Mouse (Mus musculus) kidney, postnatal 0 days (tissue): ENCODE measurements around the gene Map2k6. TPM values are rescaled to one million over a fixed set of nuclear protein-coding genes. Genes with fewer than 3 reads are reported as not detected.
A peak's percentile ranks its signal among the peaks of the same experiment; 100 is the strongest.

Experiments used
- ATAC-seq: fragments of 200-750 bp; cut with Nextera tagmentation; replicated peaks from 2 replicates; pipeline ENCODE4 v1.8.0; 2017; ENCODE audit warnings: low read depth, moderate number of reproducible peaks, moderate TSS enrichment, moderate library complexity; ENCODE audit not compliant: low FRiP score
- DNase-seq: peaks from one replicate; pipeline ENCODE4 v3.0.0-alpha.2; 2016; ENCODE audit warnings: low spot score
- H3K27ac ChIP-seq: fragments of 300-500 bp; sonication (generic); 2 replicates; pipeline ENCODE4 v1.5.1; 2014; ENCODE audit warnings: mild to moderate bottlenecking
- H3K27me3 ChIP-seq: fragments of 300-500 bp; sonication (generic); 2 replicates; pipeline ENCODE4 v1.6.1; 2014; ENCODE audit warnings: low read length, mixed read lengths; ENCODE audit not compliant: insufficient read depth
- H3K36me3 ChIP-seq: fragments of 300-500 bp; sonication (generic); 2 replicates; pipeline ENCODE4 v1.6.1; 2014; ENCODE audit warnings: low read length, mixed read lengths; ENCODE audit not compliant: insufficient read depth
- H3K4me1 ChIP-seq: fragments of 300-500 bp; sonication (generic); replicated peaks from 2 replicates; pipeline ENCODE4 v1.6.1; 2014; ENCODE audit warnings: antibody characterized with exemption, low read length, mixed read lengths; ENCODE audit not compliant: insufficient read depth
- H3K4me2 ChIP-seq: fragments of 300-500 bp; sonication (generic); 2 replicates; pipeline ENCODE4 v1.6.1; 2014; ENCODE audit warnings: mild to moderate bottlenecking, low read length, moderate library complexity, mixed read lengths
- H3K4me3 ChIP-seq: fragments of 300-500 bp; sonication (generic); replicated peaks from 2 replicates; pipeline ENCODE4 v1.5.1; 2014; ENCODE audit warnings: low read depth, low read length
- H3K9ac ChIP-seq: fragments of 300-500 bp; sonication (generic); 2 replicates; pipeline ENCODE4 v1.6.1; 2014; ENCODE audit warnings: low read depth, low read length
- H3K9me3 ChIP-seq: fragments of 300-500 bp; sonication (generic); replicated peaks from 2 replicates; pipeline ENCODE4 v1.6.1; 2016; ENCODE audit warnings: low read length, inconsistent platforms, mixed read lengths
- CTCF ChIP-seq: IDR thresholded peaks from 2 replicates; pipeline ENCODE4 v1.5.1; 2016; ENCODE audit warnings: antibody characterized with exemption, low read depth, mild to moderate bottlenecking, moderate library complexity
- WGBS: fragments of 180-500 bp; shearing (Covaris S2); extraction: QIAGEN DNeasy Blood & Tissue Kit; methylation state at CpG from one replicate; pipeline ENCODE4 v1.1.7; 2014; 5-methylcytosine and 5-hydroxymethylcytosine counted together
- polyA plus RNA-seq: library from polyadenylated mRNA; unstranded; fragments of >200 nt; fragmentation: Nextera tagmentation; extraction: Ambion mirVana; gene quantifications from 2 replicates; pipeline ENCODE4 v1.2.1, GENCODE M21; 2015

The Map2k6 gene
- polyA plus RNA-seq, 1 experiment from 2014 or later: 12.7 TPM

DNA sequence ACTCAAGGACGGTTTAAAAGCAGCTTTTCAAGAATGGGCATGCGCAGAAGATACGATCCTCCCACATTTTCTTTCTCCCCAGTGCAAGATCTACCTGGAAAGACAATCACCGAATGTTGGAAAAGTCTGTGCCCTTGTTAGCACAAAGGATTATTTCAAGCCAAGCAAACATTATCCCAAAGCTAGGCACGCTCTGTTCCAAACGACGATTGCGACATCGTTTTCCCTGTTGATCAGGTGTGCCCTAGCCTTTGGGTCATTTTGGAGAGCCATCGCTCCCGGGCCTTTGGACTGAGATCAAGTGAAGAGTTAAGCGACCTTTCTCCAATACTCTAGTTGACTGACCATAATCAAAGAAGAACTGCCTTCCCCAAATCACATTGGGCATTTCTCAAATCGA lies 31.3 kb upstream of the Map2k6 start:
- TF ChIP-seq CTCF: no peak
- H3K27ac ChIP-seq: no peak overlapping the region
- 93% methylated on average over 13 of the region's 13 CpGs for WGBS

GRCm38 (mm10) chr11:110369312-110370019 lies 29.5 kb upstream of the Map2k6 start:
- no peak for ATAC-seq
- Histone ChIP-seq H3K4me3 (0 out of 2 replicates have a peak overlapping the region, but pooled peaks have one; percentile 3), H3K4me2 (peak overlapping the region; percentile 54), H3K9me3 (no peaks in the 10 kb centered on the region), H3K27me3 (no peaks in the 10 kb centered on the region), H3K36me3 (no peaks in the 10 kb centered on the region), H3K4me1 (peaks cover 6% of the 10 kb centered on the region; the same call in 1 of the 2 replicates), H3K27ac (no peak overlapping the region; the same call in 1 of the 2 replicates), H3K9ac (peak overlapping the region; percentile 49; the same call in 1 of the 2 replicates)
- DNase-seq: peak; percentile 54
- WGBS: 13% methylated on average over 15 of the region's 15 CpGs
- no peak for TF ChIP-seq CTCF

More for the DNA sequence above, 31.3 kb upstream of the Map2k6 start:
- no peaks in the 10 kb centered on the region for H3K27me3 ChIP-seq
- H3K4me1 ChIP-seq: peaks cover 6% of the 10 kb centered on the region; the same call in 1 of the 2 replicates
- no peaks in the 10 kb centered on the region for H3K9me3 ChIP-seq
- no peak overlapping the region for H3K9ac ChIP-seq
- ATAC-seq (no peak), DNase-seq (no peak)
- H3K4me2 ChIP-seq: no peak overlapping the region
- no peak overlapping the region for H3K4me3 ChIP-seq
- no peaks in the 10 kb centered on the region for H3K36me3 ChIP-seq

GRCm38 (mm10) chr11:110371827-110372226 lies 27.1 kb upstream of the Map2k6 start:
- no peak for DNase-seq
- no peak overlapping the region for H3K4me3 ChIP-seq
- no peak overlapping the region for H3K4me2 ChIP-seq
- no peak overlapping the region for H3K27ac ChIP-seq
- H3K9me3 ChIP-seq: no peaks in the 10 kb centered on the region
- no peak for ATAC-seq
- H3K4me1 ChIP-seq: peaks cover 6% of the 10 kb centered on the region; the same call in 1 of the 2 replicates
- no peak overlapping the region for H3K9ac ChIP-seq
- H3K36me3 ChIP-seq: no peaks in the 10 kb centered on the region
- no peak for TF ChIP-seq CTCF
- H3K27me3 ChIP-seq: no peaks in the 10 kb centered on the region
- whole genome bisulfite sequencing: 59% methylated on average over 8 of the region's 8 CpGs

- H3K27me3 ChIP-seq: no peaks in the 10 kb centered on the region
- no peak for TF ChIP-seq CTCF
- WGBS: 74% methylated on average over 15 of the region's 15 CpGs
- H3K4me1 ChIP-seq: peaks cover 6% of the 10 kb centered on the region; the same call in 1 of the 2 replicates
- H3K36me3 ChIP-seq: no peaks in the 10 kb centered on the region
- DNase-seq: no peak
- H3K9ac ChIP-seq: no peak overlapping the region
- no peaks in the 10 kb centered on the region for H3K9me3 ChIP-seq
- no peak overlapping the region for H3K4me2 ChIP-seq
- no peak for ATAC-seq
- H3K4me3 ChIP-seq: no peak overlapping the region
- no peak overlapping the region for H3K27ac ChIP-seq
These were observed 26.5 kb upstream of the Map2k6 start for GRCm38 (mm10) chr11:110372266-110372954.

- no peak overlapping the region for H3K27ac ChIP-seq
- no peak for ATAC-seq
- no peak overlapping the region for H3K4me2 ChIP-seq
- H3K4me3 ChIP-seq: no peak overlapping the region
- no peaks in the 10 kb centered on the region for H3K27me3 ChIP-seq
- peaks cover 6% of the 10 kb centered on the region; the same call in 1 of the 2 replicates for H3K4me1 ChIP-seq
- no peaks in the 10 kb centered on the region for H3K9me3 ChIP-seq
- DNase-seq: no peak
- no peaks in the 10 kb centered on the region for H3K36me3 ChIP-seq
- WGBS: 84% methylated on average over 9 of the region's 9 CpGs
- TF ChIP-seq CTCF: no peak
- no peak overlapping the region for H3K9ac ChIP-seq
These were observed 24.9 kb upstream of the Map2k6 start for GRCm38 (mm10) chr11:110374036-110374435.

DNA sequence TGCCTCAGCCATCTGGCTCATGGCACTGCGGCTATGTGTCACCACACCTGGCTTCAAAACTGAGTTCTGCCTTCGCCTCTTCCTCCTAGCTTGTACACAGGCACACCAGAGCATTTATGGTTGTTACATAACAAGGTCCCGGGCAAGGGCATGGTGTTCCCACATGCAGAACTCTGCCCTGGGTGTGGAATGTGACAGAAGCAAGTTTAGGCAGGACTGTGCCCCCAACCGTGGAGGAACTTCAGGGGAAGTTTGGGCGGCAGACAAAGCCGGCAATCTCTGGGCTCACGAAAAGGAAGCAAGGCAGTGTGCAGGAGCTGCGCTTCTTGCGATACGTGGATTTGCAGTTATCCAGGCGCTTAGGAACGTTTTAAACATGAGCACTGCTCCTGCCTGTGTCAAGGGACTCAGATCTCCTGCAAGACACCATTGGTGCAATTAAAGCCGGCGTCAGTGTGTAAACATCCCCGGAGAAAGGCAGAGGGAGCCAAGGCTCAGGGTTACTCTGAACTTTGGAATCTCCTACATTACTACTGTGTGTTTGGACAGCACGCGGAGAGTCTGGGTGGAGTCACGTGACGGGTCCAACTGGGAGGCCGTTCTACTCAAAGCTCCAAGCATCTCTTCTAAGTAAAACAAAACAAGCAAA lies 19.1 kb upstream of the Map2k6 start:
- no peaks in the 10 kb centered on the region for H3K36me3 ChIP-seq
- ATAC-seq: peak; percentile 93

More for the DNA sequence above, 19.1 kb upstream of the Map2k6 start:
- Histone ChIP-seq H3K27me3 (no peaks in the 10 kb centered on the region), H3K9ac (no peak overlapping the region), H3K9me3 (no peaks in the 10 kb centered on the region), H3K4me2 (peak overlapping the region; percentile 55), H3K4me1 (0 out of 2 replicates have a peak, but pooled peaks cover 4% of the 10 kb centered on the region), H3K27ac (peak overlapping the region; percentile 65), H3K4me3 (peak overlapping the region; percentile 14; the same call in 1 of the 2 replicates)
- WGBS: 6% methylated on average over 20 of the region's 20 CpGs
- peak; percentile 89 for DNase-seq
- peak; percentile 53; the same call in 1 of the 2 replicates for TF ChIP-seq CTCF
